Mouse (Mus musculus): Measurements from ENCODE around the gene Col4a4. TPM values are rescaled to one million over a fixed set of nuclear protein-coding genes. Genes with fewer than 3 reads are reported as not detected.

Col4a4 gene
- polyA plus RNA-seq, 2 experiments = 0.02 to 0.08 TPM

DNA sequence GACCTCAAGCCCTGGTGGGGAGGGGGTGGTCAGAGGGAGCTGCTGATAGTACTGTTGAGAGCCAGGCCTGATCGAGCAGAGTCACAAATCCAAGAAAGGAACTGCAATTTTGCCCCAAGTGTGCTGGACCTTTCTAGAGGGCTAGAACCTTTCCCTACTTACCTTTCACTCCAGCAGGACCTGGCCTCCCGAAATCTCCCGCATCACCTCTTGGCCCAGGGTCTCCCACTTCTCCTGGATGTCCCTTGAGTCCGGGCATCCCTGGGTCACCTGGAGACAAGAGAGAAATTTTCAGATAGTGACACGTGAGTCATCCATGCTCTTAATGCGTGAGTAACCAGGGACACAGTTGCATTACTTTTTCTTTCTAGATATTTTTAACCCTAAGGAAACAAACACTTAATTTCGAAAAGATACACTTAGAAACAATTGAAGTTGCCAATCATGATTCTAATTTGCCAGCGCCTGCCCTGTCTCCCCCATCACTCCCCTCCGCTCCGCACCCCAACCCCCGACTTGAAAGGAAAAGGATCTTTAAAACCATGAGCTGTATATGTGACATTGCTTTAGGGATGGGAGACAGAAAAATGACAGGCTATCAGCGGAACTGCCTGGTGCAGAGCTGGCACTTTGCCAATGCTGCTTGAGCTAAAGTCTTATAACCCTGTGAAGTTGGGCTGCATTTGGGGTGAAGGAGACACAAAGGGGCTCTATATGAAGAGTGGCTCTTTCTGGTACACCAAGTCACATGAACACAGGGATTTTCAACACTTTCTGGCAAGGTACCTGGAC lies 106.8 kb downstream of the Col4a4 start:
- no peaks in the 10 kb centered on the region for H3K4me1 ChIP-seq (replicated peaks; ENCODE audit: control insufficient read depth in 2 of 2, insufficient read depth in 2 of 2, low read length in 1 of 2)
- H3K9me3 ChIP-seq (ENCODE audit: control insufficient read depth, low read length) = no peaks in the 10 kb centered on the region
- DNase-seq (ENCODE audit: low read depth in 3 of 3, low spot score in 3 of 3) (no peak), ATAC-seq (ENCODE audit: insufficient read depth) (no peak)
- whole genome bisulfite sequencing (ENCODE audit: insufficient replicate concordance) = 68% methylated on average over 12 of the region's 12 CpGs
- H3K4me3 ChIP-seq (ENCODE audit: insufficient read depth in 1 of 2, low read depth in 2 of 2, low read length in 2 of 2) = no peak overlapping the region
- H3K4me2 ChIP-seq (ENCODE audit: low read depth) = no peak overlapping the region
- no peaks in the 10 kb centered on the region for H3K36me3 ChIP-seq (replicated peaks; ENCODE audit: control insufficient read depth, insufficient read depth, low read depth)
- no peak for TF ChIP-seq EP300 (IDR thresholded peaks at IDR 0.05; ENCODE audit: low read depth)
- TF ChIP-seq CTCF (IDR thresholded peaks at IDR 0.05; ENCODE audit: low read depth) = no peak
- H3K27ac ChIP-seq = no peak overlapping the region
- H3K9ac ChIP-seq (replicated peaks) = no peak overlapping the region
- no peaks in the 10 kb centered on the region for H3K27me3 ChIP-seq (ENCODE audit: control insufficient read depth, insufficient read depth, low read length)

DNA sequence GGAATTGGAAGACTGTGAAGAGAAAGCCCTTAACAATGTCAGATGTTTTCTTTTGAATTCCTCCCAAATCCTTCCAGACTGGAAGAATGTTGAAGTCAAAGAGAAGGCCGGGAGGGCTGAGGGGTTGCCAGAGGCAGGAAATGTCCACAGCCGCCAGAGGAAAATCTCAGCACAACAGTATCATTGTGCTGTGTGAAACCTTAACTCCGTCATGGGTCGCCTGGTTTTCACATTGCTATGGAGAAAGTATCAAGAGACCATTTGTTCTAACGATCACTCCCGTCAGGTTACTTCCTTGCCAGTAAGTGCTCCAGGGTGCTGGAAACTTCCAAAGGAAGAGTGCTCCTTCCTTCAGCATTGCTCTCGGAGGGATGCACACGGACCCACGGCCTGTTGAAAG lies 109.9 kb downstream of the Col4a4 start:
- DNase-seq (ENCODE audit: low read depth in 3 of 3, low spot score in 3 of 3) = no peak
- Histone ChIP-seq H3K4me1 (replicated peaks; ENCODE audit: control insufficient read depth in 2 of 2, insufficient read depth in 2 of 2, low read length in 1 of 2) (no peaks in the 10 kb centered on the region), H3K36me3 (replicated peaks; ENCODE audit: control insufficient read depth, insufficient read depth, low read depth) (no peaks in the 10 kb centered on the region), H3K9ac (replicated peaks) (no peak overlapping the region), H3K27me3 (ENCODE audit: control insufficient read depth, insufficient read depth, low read length) (no peaks in the 10 kb centered on the region), H3K27ac (no peak overlapping the region), H3K9me3 (ENCODE audit: control insufficient read depth, low read length) (no peaks in the 10 kb centered on the region), H3K4me2 (ENCODE audit: low read depth) (no peak overlapping the region), H3K4me3 (ENCODE audit: insufficient read depth in 1 of 2, low read depth in 2 of 2, low read length in 2 of 2) (no peak overlapping the region)
- 38% methylated on average over 9 of the region's 9 CpGs for WGBS (ENCODE audit: insufficient replicate concordance)
- TF ChIP-seq EP300 (IDR thresholded peaks at IDR 0.05; ENCODE audit: low read depth) (no peak), CTCF (IDR thresholded peaks at IDR 0.05; ENCODE audit: low read depth) (no peak)
- no peak for ATAC-seq (ENCODE audit: insufficient read depth)

DNA sequence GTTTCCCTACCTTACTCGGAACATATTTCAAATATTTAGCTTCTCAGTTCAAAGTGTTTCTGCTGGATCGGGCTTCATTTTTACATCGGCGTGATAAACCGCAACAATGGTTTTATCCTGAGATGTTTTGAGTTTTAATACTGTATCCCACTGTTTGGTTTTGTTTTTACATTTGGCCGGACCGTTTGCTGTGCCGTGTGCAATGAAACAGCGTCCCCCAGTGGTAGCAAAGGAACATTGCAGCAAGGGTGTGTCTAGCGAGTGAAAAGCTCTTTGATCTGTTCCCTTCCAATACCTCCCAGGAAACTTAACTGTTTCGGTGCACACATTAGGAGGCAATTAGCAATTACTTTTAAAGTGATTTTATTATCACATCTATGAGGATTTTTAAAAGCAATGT lies 110.4 kb downstream of the Col4a4 start:
- WGBS (ENCODE audit: insufficient replicate concordance) = 48% methylated on average over 11 of the region's 11 CpGs
- no peak overlapping the region for H3K27ac ChIP-seq
- DNase-seq (ENCODE audit: low read depth in 3 of 3, low spot score in 3 of 3) (no peak), ATAC-seq (ENCODE audit: insufficient read depth) (no peak)
- H3K27me3 ChIP-seq (ENCODE audit: control insufficient read depth, insufficient read depth, low read length) = no peaks in the 10 kb centered on the region
- no peak overlapping the region for H3K4me2 ChIP-seq (ENCODE audit: low read depth)
- no peak overlapping the region for H3K9ac ChIP-seq (replicated peaks)
- H3K36me3 ChIP-seq (replicated peaks; ENCODE audit: control insufficient read depth, insufficient read depth, low read depth) = no peaks in the 10 kb centered on the region
- no peaks in the 10 kb centered on the region for H3K9me3 ChIP-seq (ENCODE audit: control insufficient read depth, low read length)
- no peaks in the 10 kb centered on the region for H3K4me1 ChIP-seq (replicated peaks; ENCODE audit: control insufficient read depth in 2 of 2, insufficient read depth in 2 of 2, low read length in 1 of 2)
- no peak overlapping the region for H3K4me3 ChIP-seq (ENCODE audit: insufficient read depth in 1 of 2, low read depth in 2 of 2, low read length in 2 of 2)
- TF ChIP-seq EP300 (IDR thresholded peaks at IDR 0.05; ENCODE audit: low read depth) (no peak), CTCF (IDR thresholded peaks at IDR 0.05; ENCODE audit: low read depth) (peak; percentile 70)

DNA sequence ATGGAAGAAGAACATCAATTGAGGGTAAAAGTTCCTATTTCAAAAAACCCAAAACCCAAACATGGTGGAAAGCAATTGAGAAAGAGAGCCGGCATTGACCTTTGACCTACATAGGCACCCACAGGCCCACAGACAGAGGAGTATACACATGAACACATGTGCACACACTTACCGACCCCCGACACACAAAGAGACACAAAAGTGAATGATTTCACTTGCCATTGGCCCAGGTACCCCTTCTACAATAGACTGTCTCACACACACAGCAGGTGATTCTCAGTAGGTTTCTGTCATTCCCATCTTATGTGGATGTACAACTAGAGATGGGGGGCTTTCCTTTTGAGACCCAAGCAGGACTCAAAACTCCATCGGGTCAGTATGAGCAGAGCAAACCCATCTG lies 110.8 kb downstream of the Col4a4 start:
- 59% methylated on average over 4 of the region's 4 CpGs for WGBS (ENCODE audit: insufficient replicate concordance)
- TF ChIP-seq EP300 (IDR thresholded peaks at IDR 0.05; ENCODE audit: low read depth) (no peak), CTCF (IDR thresholded peaks at IDR 0.05; ENCODE audit: low read depth) (no peak)
- no peak for ATAC-seq (ENCODE audit: insufficient read depth)

DNA sequence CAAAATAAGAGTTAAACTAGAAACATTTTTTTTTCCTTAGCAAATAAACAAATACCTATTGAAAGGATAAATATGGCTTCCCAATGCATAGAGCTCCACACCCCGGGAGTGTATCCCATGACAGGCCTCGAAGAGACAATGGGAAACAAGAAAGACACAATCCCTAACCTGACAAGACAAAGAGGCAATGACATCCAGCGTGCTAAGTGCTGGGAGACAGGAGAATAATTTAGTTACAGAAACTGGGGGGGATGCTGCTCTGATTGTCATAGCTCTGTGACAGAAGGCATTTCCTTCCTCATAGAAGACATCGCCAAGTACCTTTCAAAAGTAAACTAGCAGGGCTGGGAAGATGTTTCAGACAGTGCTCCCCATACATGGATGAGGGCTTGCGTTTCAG lies 111.4 kb downstream of the Col4a4 start:
- 45% methylated on average over 5 of the region's 5 CpGs for WGBS (ENCODE audit: insufficient replicate concordance)
- Histone ChIP-seq H3K4me3 (ENCODE audit: insufficient read depth in 1 of 2, low read depth in 2 of 2, low read length in 2 of 2) (no peak overlapping the region), H3K36me3 (replicated peaks; ENCODE audit: control insufficient read depth, insufficient read depth, low read depth) (no peaks in the 10 kb centered on the region), H3K4me1 (replicated peaks; ENCODE audit: control insufficient read depth in 2 of 2, insufficient read depth in 2 of 2, low read length in 1 of 2) (no peaks in the 10 kb centered on the region), H3K9me3 (ENCODE audit: control insufficient read depth, low read length) (no peaks in the 10 kb centered on the region), H3K9ac (replicated peaks) (no peak overlapping the region), H3K27me3 (ENCODE audit: control insufficient read depth, insufficient read depth, low read length) (no peaks in the 10 kb centered on the region), H3K4me2 (ENCODE audit: low read depth) (no peak overlapping the region), H3K27ac (no peak overlapping the region)
- ATAC-seq (ENCODE audit: insufficient read depth) (no peak), DNase-seq (ENCODE audit: low read depth in 3 of 3, low spot score in 3 of 3) (no peak)
- TF ChIP-seq EP300 (IDR thresholded peaks at IDR 0.05; ENCODE audit: low read depth) (no peak), CTCF (IDR thresholded peaks at IDR 0.05; ENCODE audit: low read depth) (no peak)

More for the DNA sequence above, 110.8 kb downstream of the Col4a4 start:
- Histone ChIP-seq H3K27ac (no peak overlapping the region), H3K4me2 (ENCODE audit: low read depth) (no peak overlapping the region), H3K27me3 (ENCODE audit: control insufficient read depth, insufficient read depth, low read length) (no peaks in the 10 kb centered on the region), H3K9me3 (ENCODE audit: control insufficient read depth, low read length) (no peaks in the 10 kb centered on the region), H3K36me3 (replicated peaks; ENCODE audit: control insufficient read depth, insufficient read depth, low read depth) (no peaks in the 10 kb centered on the region), H3K4me3 (ENCODE audit: insufficient read depth in 1 of 2, low read depth in 2 of 2, low read length in 2 of 2) (no peak overlapping the region), H3K4me1 (replicated peaks; ENCODE audit: control insufficient read depth in 2 of 2, insufficient read depth in 2 of 2, low read length in 1 of 2) (no peaks in the 10 kb centered on the region), H3K9ac (replicated peaks) (no peak overlapping the region)
- no peak for DNase-seq (ENCODE audit: low read depth in 3 of 3, low spot score in 3 of 3)

All from liver, embryonic 14.5 days (tissue).